In the genomic region with DNA sequence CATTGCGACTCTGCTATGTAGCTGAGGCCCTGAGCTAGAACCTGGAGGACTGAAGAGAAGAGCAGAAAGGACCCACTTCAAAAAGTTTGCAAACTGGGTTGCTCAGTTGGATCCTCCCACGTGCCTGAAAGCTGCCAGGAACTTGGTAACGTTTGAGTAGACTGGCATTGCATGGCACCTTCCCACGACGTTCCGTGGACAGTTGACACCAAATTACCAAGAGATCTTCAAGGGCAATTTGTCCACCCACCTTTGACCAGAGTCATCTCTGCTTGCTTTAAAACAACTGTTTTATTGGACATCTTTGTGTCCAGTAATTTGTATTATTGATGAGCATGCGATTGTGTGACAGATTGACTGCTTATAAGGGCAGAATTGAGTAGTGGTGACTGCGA, we compare ENCODE assay signal across 8 mouse cellular contexts. TPM values are rescaled to one million over a fixed set of nuclear protein-coding genes. Genes with fewer than 3 reads are reported as not detected.
A peak's percentile ranks its signal among the peaks of the same experiment; 100 is the strongest.
DNase-seq lines count a peak whose midpoint lies in the region; ATAC-seq lines count a peak whose summit lies in the region.

A gene (minus strand): TSS at position 96 of the 395 bp plus-strand sequence.

- H3K36me3 ChIP-seq in erythroblast, embryonic 14.5 days (ENCODE audit: control insufficient read depth): no peaks in the 10 kb centered on the region
- no peaks in the 10 kb centered on the region for H3K36me3 ChIP-seq in neural tube, embryonic 11.5 days (ENCODE audit: control insufficient read depth, insufficient read depth, low read length)
- no peaks in the 10 kb centered on the region for H3K36me3 ChIP-seq in limb, embryonic 12.5 days
- H3K36me3 ChIP-seq in stomach, embryonic 14.5 days (ENCODE audit: control insufficient read depth, insufficient read depth, low read length): no peaks in the 10 kb centered on the region

- no peak for ATAC-seq in erythroblast, adult 5-6 weeks (replicated peaks; ENCODE audit: low FRiP score, poor library complexity, severe bottlenecking)
- ATAC-seq in neural tube, embryonic 11.5 days (ENCODE audit: insufficient read depth, low FRiP score, low TSS enrichment): no peak; the same call in 1 of the 2 replicates
- ATAC-seq in limb, embryonic 12.5 days (ENCODE audit: insufficient number of reproducible peaks, insufficient read depth, low FRiP score, low TSS enrichment, low read depth): no peak
- no peak for ATAC-seq in stomach, embryonic 14.5 days (ENCODE audit: insufficient number of reproducible peaks, insufficient read depth, low FRiP score, low read depth)
- ATAC-seq in cerebellum, adult (ENCODE audit: insufficient number of reproducible peaks, low FRiP score, low TSS enrichment): no peak

- H3K4me3 ChIP-seq in erythroblast, embryonic 14.5 days (replicated peaks): peak within 1 kb of the TSS; percentile 9
- H3K4me3 ChIP-seq in neural tube, embryonic 11.5 days (ENCODE audit: low read depth, low read length): peak within 1 kb of the TSS; percentile 54
- H3K4me3 ChIP-seq in limb, embryonic 12.5 days (replicated peaks): peak within 1 kb of the TSS; percentile 64
- H3K4me3 ChIP-seq in stomach, embryonic 14.5 days (ENCODE audit: low read depth, low read length): peak within 1 kb of the TSS; percentile 47

- H3K9me3 ChIP-seq in erythroblast, embryonic 14.5 days (ENCODE audit: control insufficient read depth, low read length): no peaks in the 10 kb centered on the region; the same call in 1 of the 2 replicates
- no peaks in the 10 kb centered on the region for H3K9me3 ChIP-seq in neural tube, embryonic 11.5 days (ENCODE audit: control insufficient read depth, low read length)
- H3K9me3 ChIP-seq in limb, embryonic 12.5 days: no peaks in the 10 kb centered on the region
- no peaks in the 10 kb centered on the region for H3K9me3 ChIP-seq in stomach, embryonic 14.5 days (ENCODE audit: control insufficient read depth, low read depth, low read length)

- no peak within 1 kb of the TSS for H3K27ac ChIP-seq in neural tube, embryonic 11.5 days (ENCODE audit: low read depth, low read length)
- H3K27ac ChIP-seq in limb, embryonic 12.5 days: no peak within 1 kb of the TSS
- H3K27ac ChIP-seq in stomach, embryonic 14.5 days (ENCODE audit: low read length): no peak within 1 kb of the TSS

- no peaks in the 10 kb centered on the region for H3K4me1 ChIP-seq in erythroblast, embryonic 14.5 days (ENCODE audit: control insufficient read depth)
- no peaks in the 10 kb centered on the region for H3K4me1 ChIP-seq in neural tube, embryonic 11.5 days (ENCODE audit: control insufficient read depth, insufficient read depth, low read length)
- H3K4me1 ChIP-seq in limb, embryonic 12.5 days (replicated peaks): peaks cover 4% of the 10 kb centered on the region
- H3K4me1 ChIP-seq in stomach, embryonic 14.5 days (ENCODE audit: control insufficient read depth, insufficient read depth, low read length): 0 out of 2 replicates have a peak, but pooled peaks cover 4% of the 10 kb centered on the region

- DNase-seq in neural tube, embryonic 11.5 days (ENCODE audit: low spot score): no peak
- no peak for DNase-seq in neural tube, embryonic 10.5 days (ENCODE audit: extremely low spot score, low spot score)
- no peak for DNase-seq in layer of hippocampus, adult 9-10 months (ENCODE audit: low spot score)

- H3K9ac ChIP-seq in neural tube, embryonic 11.5 days (ENCODE audit: low read length): peak within 1 kb of the TSS; percentile 63
- peak within 1 kb of the TSS; percentile 67 for H3K9ac ChIP-seq in limb, embryonic 12.5 days (replicated peaks)
- H3K9ac ChIP-seq in stomach, embryonic 14.5 days (replicated peaks; ENCODE audit: low read depth, low read length): peak within 1 kb of the TSS; percentile 30; the same call in 1 of the 2 replicates

- H3K4me2 ChIP-seq in neural tube, embryonic 11.5 days (ENCODE audit: low read depth): peak within 1 kb of the TSS; percentile 95
- H3K4me2 ChIP-seq in limb, embryonic 12.5 days: peak within 1 kb of the TSS; percentile 95
- peak within 1 kb of the TSS; percentile 92 for H3K4me2 ChIP-seq in stomach, embryonic 14.5 days (replicated peaks; ENCODE audit: low read depth, low read length)

- peaks cover 41% of the 10 kb centered on the region for H3K27me3 ChIP-seq in erythroblast, embryonic 14.5 days (ENCODE audit: control insufficient read depth)
- H3K27me3 ChIP-seq in neural tube, embryonic 11.5 days (ENCODE audit: control insufficient read depth, insufficient read depth, low read length): peaks cover 22% of the 10 kb centered on the region
- peaks cover 30% of the 10 kb centered on the region for H3K27me3 ChIP-seq in limb, embryonic 12.5 days
- peaks cover 11% of the 10 kb centered on the region for H3K27me3 ChIP-seq in stomach, embryonic 14.5 days (ENCODE audit: control insufficient read depth, insufficient read depth, low read length)

- WGBS in neural tube, embryonic 11.5 days: 54% methylated on average over 8 of the region's 8 CpGs
- WGBS in limb, embryonic 12.5 days: 52% methylated on average over 8 of the region's 8 CpGs
- 57% methylated on average over 8 of the region's 8 CpGs for WGBS in stomach, embryonic 14.5 days

RNA-seq across cellular contexts. Expression of the gene that starts here (rescaled TPM):
- polyA plus RNA-seq in erythroblast, embryonic 14.5 days (2012): not detected in 2 replicates
- 0.21 and 2.7 TPM in 2 replicates for total RNA-seq in erythroblast, adult 5-6 weeks (2015; ENCODE audit: low replicate concordance)
- total RNA-seq in erythroblast, adult 5-6 weeks (2017; ENCODE audit: low replicate concordance): 0.17 and 0.56 TPM in 2 replicates
- 0.65 and 1.0 TPM in 2 replicates for polyA plus RNA-seq in neural tube, embryonic 11.5 days (2014; fragmentation: Nextera tagmentation; extraction: Ambion mirVana)
- polyA plus RNA-seq in limb, embryonic 12.5 days (2016; fragmentation: Nextera tagmentation; extraction: Ambion mirVana): 1.7 and 1.9 TPM in 2 replicates
- 1.1 and 1.3 TPM in 2 replicates for polyA plus RNA-seq in stomach, embryonic 14.5 days (2014; fragmentation: Nextera tagmentation; extraction: Ambion mirVana)

Comparison
In these comparisons a context has a peak if more than half of its experiments do, and no peak if none do; other contexts are left out.
1. H3K4me3 ChIP-seq: peak in every context shown above with its lines; median percentile 64 in limb, embryonic 12.5 days; 54 in neural tube, embryonic 11.5 days; 47 in stomach, embryonic 14.5 days; 9 in erythroblast, embryonic 14.5 days.